Mouse (Mus musculus) lung, postnatal 0 days (tissue): ENCODE results near the gene Itm2c. TPM values are rescaled to one million over a fixed set of nuclear protein-coding genes. Genes with fewer than 3 reads are reported as not detected.

Experiments
- ATAC-seq: fragments of 200-750 bp; cut with Nextera tagmentation; 2 replicates; pipeline ENCODE4 v1.8.0; 2017; ENCODE audit warnings: moderate library complexity
- DNase-seq: peaks from one replicate; pipeline ENCODE4 v3.0.0-alpha.2; 2016; ENCODE audit warnings: low spot score
- H3K27ac ChIP-seq: fragments of 300-500 bp; sonication (generic); 2 replicates; pipeline ENCODE4 v1.5.1; 2014; ENCODE audit warnings: antibody characterized with exemption, mild to moderate bottlenecking, low read length, mixed read lengths
- H3K27me3 ChIP-seq: fragments of 300-500 bp; sonication (generic); replicated peaks from 2 replicates; pipeline ENCODE4 v1.6.1; 2014; ENCODE audit warnings: low read length, mixed read lengths; ENCODE audit not compliant: insufficient read depth
- H3K36me3 ChIP-seq: fragments of 300-500 bp; sonication (generic); 2 replicates; pipeline ENCODE4 v1.6.1; 2014; ENCODE audit warnings: low read length, mixed read lengths; ENCODE audit not compliant: insufficient read depth
- H3K4me1 ChIP-seq: fragments of 300-500 bp; sonication (generic); 2 replicates; pipeline ENCODE4 v1.6.1; 2014; ENCODE audit warnings: antibody characterized with exemption, low read depth, low read length, mixed read lengths; ENCODE audit not compliant: insufficient read depth
- H3K4me2 ChIP-seq: fragments of 300-500 bp; sonication (generic); replicated peaks from 2 replicates; pipeline ENCODE4 v1.6.1; 2014; ENCODE audit warnings: low read depth, mild to moderate bottlenecking, low read length, moderate library complexity, mixed read lengths
- H3K4me3 ChIP-seq: fragments of 300-500 bp; sonication (generic); 2 replicates; pipeline ENCODE4 v1.5.1; 2014; ENCODE audit warnings: low read depth, low read length
- H3K9ac ChIP-seq: fragments of 300-500 bp; sonication (generic); replicated peaks from 2 replicates; pipeline ENCODE4 v1.6.1; 2014; ENCODE audit warnings: low read depth, mild to moderate bottlenecking
- H3K9me3 ChIP-seq: fragments of 300-500 bp; sonication (generic); 2 replicates; pipeline ENCODE4 v1.6.1; 2016; ENCODE audit warnings: low read length, mixed read lengths
- CTCF ChIP-seq: IDR thresholded peaks from 2 replicates; pipeline ENCODE4 v1.5.1; 2016; ENCODE audit warnings: antibody characterized with exemption, mild to moderate bottlenecking
- EP300 ChIP-seq: IDR thresholded peaks from 2 replicates; pipeline ENCODE4 v1.6.1; 2016; ENCODE audit warnings: antibody characterized with exemption, mild to moderate bottlenecking, control low read depth
- WGBS: fragments of 180-500 bp; shearing (Covaris S2); extraction: QIAGEN DNeasy Blood & Tissue Kit; methylation state at CpG from one replicate; pipeline ENCODE4 v1.1.7; 2014; 5-methylcytosine and 5-hydroxymethylcytosine counted together
- polyA plus RNA-seq: library from polyadenylated mRNA; unstranded; fragments of >200 nt; fragmentation: Nextera tagmentation; extraction: Ambion mirVana; gene quantifications from 2 replicates; pipeline ENCODE4 v1.2.1, GENCODE M21; 2015

Itm2c gene
- polyA plus RNA-seq, 1 experiment from 2014 or later = 244 TPM

GRCm38 (mm10) chr1:85916830-85917450 is 22.9 kb downstream of the Itm2c start:
- TF ChIP-seq CTCF (no peak), EP300 (no peak)
- DNase-seq = no peak
- no peak overlapping the region for H3K4me2 ChIP-seq
- no peaks in the 10 kb centered on the region for H3K27me3 ChIP-seq
- no peaks in the 10 kb centered on the region for H3K9me3 ChIP-seq
- H3K4me3 ChIP-seq = no peak overlapping the region
- H3K9ac ChIP-seq = no peak overlapping the region
- H3K27ac ChIP-seq = no peak overlapping the region
- 68% methylated on average over 4 of the region's 4 CpGs for WGBS
- no peaks in the 10 kb centered on the region for H3K36me3 ChIP-seq
- no peak for ATAC-seq
- no peaks in the 10 kb centered on the region for H3K4me1 ChIP-seq

GRCm38 (mm10) chr1:85919621-85920020 is 25.5 kb downstream of the Itm2c start:
- Histone ChIP-seq H3K4me3 (no peak overlapping the region), H3K4me2 (no peak overlapping the region), H3K9me3 (no peaks in the 10 kb centered on the region), H3K27me3 (no peaks in the 10 kb centered on the region), H3K4me1 (no peaks in the 10 kb centered on the region), H3K27ac (no peak overlapping the region), H3K9ac (no peak overlapping the region), H3K36me3 (no peaks in the 10 kb centered on the region)
- ATAC-seq (0 out of 2 replicates have a peak, but pooled peaks have one; percentile 19), DNase-seq (no peak)
- TF ChIP-seq CTCF = no peak
- TF ChIP-seq EP300 = no peak
- WGBS = 62% methylated on average over 7 of the region's 7 CpGs

- Histone ChIP-seq H3K9ac (no peak overlapping the region), H3K4me1 (no peaks in the 10 kb centered on the region), H3K9me3 (no peaks in the 10 kb centered on the region), H3K4me2 (no peak overlapping the region), H3K27me3 (no peaks in the 10 kb centered on the region), H3K4me3 (no peak overlapping the region), H3K27ac (no peak overlapping the region), H3K36me3 (no peaks in the 10 kb centered on the region)
- WGBS = 76% methylated on average over 7 of the region's 7 CpGs
- no peak for ATAC-seq
- no peak for TF ChIP-seq CTCF
- no peak for TF ChIP-seq EP300
- no peak for DNase-seq
Observed at GRCm38 (mm10) chr1:85921725-85922124, 27.6 kb downstream of the Itm2c start.

- no peaks in the 10 kb centered on the region for H3K27me3 ChIP-seq
- no peak for DNase-seq
- H3K9ac ChIP-seq = no peak overlapping the region
- no peaks in the 10 kb centered on the region for H3K4me1 ChIP-seq
- no peak overlapping the region for H3K4me3 ChIP-seq
- no peak overlapping the region for H3K27ac ChIP-seq
- no peaks in the 10 kb centered on the region for H3K36me3 ChIP-seq
- no peak overlapping the region for H3K4me2 ChIP-seq
- ATAC-seq = no peak
- H3K9me3 ChIP-seq = no peaks in the 10 kb centered on the region
- no peak for TF ChIP-seq EP300
- no peak for TF ChIP-seq CTCF
- WGBS = 54% methylated on average over 7 of the region's 7 CpGs
Observed at GRCm38 (mm10) chr1:85922127-85922864, 28.2 kb downstream of the Itm2c start.

- H3K27ac ChIP-seq = no peak overlapping the region
- TF ChIP-seq CTCF (no peak), EP300 (no peak)
- 65% methylated on average over 5 of the region's 5 CpGs for WGBS
- H3K4me1 ChIP-seq = no peaks in the 10 kb centered on the region
- no peak overlapping the region for H3K4me3 ChIP-seq
- no peaks in the 10 kb centered on the region for H3K36me3 ChIP-seq
- H3K27me3 ChIP-seq = no peaks in the 10 kb centered on the region
- ATAC-seq = no peak
- no peak overlapping the region for H3K9ac ChIP-seq
- no peak for DNase-seq
- no peaks in the 10 kb centered on the region for H3K9me3 ChIP-seq
- no peak overlapping the region for H3K4me2 ChIP-seq
Observed at GRCm38 (mm10) chr1:85922865-85923211, 28.8 kb downstream of the Itm2c start.

- Histone ChIP-seq H3K27ac (no peak overlapping the region), H3K4me1 (no peaks in the 10 kb centered on the region), H3K4me2 (no peak overlapping the region), H3K27me3 (no peaks in the 10 kb centered on the region), H3K9me3 (no peaks in the 10 kb centered on the region), H3K4me3 (no peak overlapping the region), H3K36me3 (no peaks in the 10 kb centered on the region), H3K9ac (no peak overlapping the region)
- ATAC-seq (no peak), DNase-seq (no peak)
- no peak for TF ChIP-seq EP300
- TF ChIP-seq CTCF = no peak
- 88% methylated on average over 5 of the region's 5 CpGs for WGBS
Observed at GRCm38 (mm10) chr1:85925183-85925582, 31.1 kb downstream of the Itm2c start.
